Mouse (Mus musculus): ENCODE results near the gene Zfp57. TPM values are rescaled to one million over a fixed set of nuclear protein-coding genes. Genes with fewer than 3 reads are reported as not detected.
A peak's percentile ranks its signal among the peaks of the same experiment; 100 is the strongest.

Gene Zfp57
- polyA plus RNA-seq (2014; fragmentation: Nextera tagmentation; extraction: Ambion mirVana): 66.7 and 70.1 TPM in 2 replicates

DNA sequence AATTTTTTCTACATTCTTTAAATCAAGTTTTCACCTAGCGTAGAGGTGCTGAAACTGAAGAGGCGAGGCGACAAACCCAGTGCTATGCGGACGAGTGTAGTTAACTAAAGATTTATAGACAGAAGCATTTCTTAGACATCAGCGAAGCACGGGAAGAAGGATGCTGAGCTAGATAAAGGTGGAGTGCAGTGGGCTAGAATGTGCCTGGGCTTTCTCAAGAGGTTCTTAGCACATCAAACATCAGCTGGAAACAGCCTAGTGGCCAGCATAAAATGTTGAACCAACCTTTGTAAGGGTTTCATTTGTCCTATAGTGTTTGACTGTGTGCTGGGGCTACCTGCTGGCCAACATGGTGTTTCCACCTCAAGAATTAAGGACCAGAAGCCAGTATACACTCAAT lies at the start of gene Zfp57:
Gene Zfp57 (plus strand): TSS at position 301 of the 400 bp plus-strand sequence.
- H3K4me1 ChIP-seq (ENCODE audit: control insufficient read depth, insufficient read depth, low read length): no peaks in the 10 kb centered on the region
- H3K27me3 ChIP-seq (ENCODE audit: control insufficient read depth, insufficient read depth, low read length): no peaks in the 10 kb centered on the region
- no peak within 1 kb of the TSS for H3K9ac ChIP-seq (ENCODE audit: low read depth, low read length)
- H3K4me3 ChIP-seq (ENCODE audit: low read depth, low read length): no peak within 1 kb of the TSS
- peak within 1 kb of the TSS; percentile 75 for H3K4me2 ChIP-seq
- no peaks in the 10 kb centered on the region for H3K36me3 ChIP-seq (ENCODE audit: control insufficient read depth, insufficient read depth, low read length)
- WGBS (ENCODE audit: insufficient replicate concordance): 84% methylated on average over 7 of the region's 7 CpGs
- no peak within 1 kb of the TSS for H3K27ac ChIP-seq (ENCODE audit: low read depth, low read length)
- H3K9me3 ChIP-seq (replicated peaks; ENCODE audit: control insufficient read depth, low read length): no peaks in the 10 kb centered on the region
- ATAC-seq (replicated peaks; ENCODE audit: insufficient number of reproducible peaks, low FRiP score, low TSS enrichment): no peak

DNA sequence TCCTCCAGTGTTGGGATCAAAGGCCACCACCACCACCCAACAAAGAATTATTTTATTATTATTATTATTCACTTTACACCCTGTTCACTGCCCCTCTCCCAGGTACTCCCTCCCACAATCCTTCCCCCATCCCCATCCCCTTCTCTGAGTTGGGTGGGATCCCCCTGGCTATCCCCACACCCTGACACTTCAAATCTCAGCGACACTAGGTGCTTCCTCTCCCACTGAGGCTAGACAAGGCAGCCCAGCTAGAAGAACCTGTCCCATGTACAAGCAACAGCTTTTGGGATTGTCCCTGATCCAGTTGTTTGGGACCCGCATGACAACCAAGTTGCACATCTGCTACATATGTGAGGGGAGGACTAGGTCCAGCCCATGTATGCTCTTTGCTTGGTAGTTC lies 48.3 kb upstream of the Zfp57 start:
- Histone ChIP-seq H3K4me2 (no peak overlapping the region), H3K36me3 (ENCODE audit: control insufficient read depth, insufficient read depth, low read length) (peaks cover 10% of the 10 kb centered on the region), H3K9ac (ENCODE audit: low read depth, low read length) (no peak overlapping the region), H3K4me3 (ENCODE audit: low read depth, low read length) (no peak overlapping the region), H3K27ac (ENCODE audit: low read depth, low read length) (no peak overlapping the region), H3K4me1 (ENCODE audit: control insufficient read depth, insufficient read depth, low read length) (peaks cover 13% of the 10 kb centered on the region), H3K27me3 (ENCODE audit: control insufficient read depth, insufficient read depth, low read length) (0 out of 2 replicates have a peak, but pooled peaks cover 3% of the 10 kb centered on the region), H3K9me3 (replicated peaks; ENCODE audit: control insufficient read depth, low read length) (no peaks in the 10 kb centered on the region)
- 84% methylated on average over 2 of the region's 2 CpGs for WGBS (ENCODE audit: insufficient replicate concordance)
- ATAC-seq (replicated peaks; ENCODE audit: insufficient number of reproducible peaks, low FRiP score, low TSS enrichment): no peak

DNA sequence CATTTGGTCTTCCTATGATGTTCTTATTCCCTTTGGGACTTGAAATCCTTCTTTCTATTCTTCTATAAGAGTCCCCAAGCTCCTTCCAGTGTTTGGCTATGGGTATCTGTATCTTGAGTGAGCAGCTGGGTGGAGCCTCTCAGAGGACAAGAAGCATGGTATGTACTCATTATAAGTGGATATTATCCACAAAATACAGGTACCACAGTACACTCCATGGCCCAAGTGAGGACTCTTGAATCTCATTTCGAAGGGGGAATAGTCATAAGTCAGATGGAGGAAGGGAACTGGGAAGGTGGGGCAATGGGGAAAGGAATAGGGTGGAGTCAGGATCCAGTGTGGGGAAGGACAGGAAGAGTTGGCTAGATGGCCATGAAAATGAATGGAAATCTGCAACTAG lies 47.9 kb upstream of the Zfp57 start:
- Histone ChIP-seq H3K4me2 (no peak overlapping the region), H3K9me3 (replicated peaks; ENCODE audit: control insufficient read depth, low read length) (no peaks in the 10 kb centered on the region), H3K36me3 (ENCODE audit: control insufficient read depth, insufficient read depth, low read length) (peaks cover 10% of the 10 kb centered on the region), H3K4me1 (ENCODE audit: control insufficient read depth, insufficient read depth, low read length) (peaks cover 12% of the 10 kb centered on the region), H3K27ac (ENCODE audit: low read depth, low read length) (no peak overlapping the region), H3K9ac (ENCODE audit: low read depth, low read length) (no peak overlapping the region), H3K4me3 (ENCODE audit: low read depth, low read length) (no peak overlapping the region), H3K27me3 (ENCODE audit: control insufficient read depth, insufficient read depth, low read length) (0 out of 2 replicates have a peak, but pooled peaks cover under 1% of the 10 kb centered on the region)
- 79% methylated on average over 1 of the region's 1 CpGs for WGBS (ENCODE audit: insufficient replicate concordance)
- no peak for ATAC-seq (replicated peaks; ENCODE audit: insufficient number of reproducible peaks, low FRiP score, low TSS enrichment)

DNA sequence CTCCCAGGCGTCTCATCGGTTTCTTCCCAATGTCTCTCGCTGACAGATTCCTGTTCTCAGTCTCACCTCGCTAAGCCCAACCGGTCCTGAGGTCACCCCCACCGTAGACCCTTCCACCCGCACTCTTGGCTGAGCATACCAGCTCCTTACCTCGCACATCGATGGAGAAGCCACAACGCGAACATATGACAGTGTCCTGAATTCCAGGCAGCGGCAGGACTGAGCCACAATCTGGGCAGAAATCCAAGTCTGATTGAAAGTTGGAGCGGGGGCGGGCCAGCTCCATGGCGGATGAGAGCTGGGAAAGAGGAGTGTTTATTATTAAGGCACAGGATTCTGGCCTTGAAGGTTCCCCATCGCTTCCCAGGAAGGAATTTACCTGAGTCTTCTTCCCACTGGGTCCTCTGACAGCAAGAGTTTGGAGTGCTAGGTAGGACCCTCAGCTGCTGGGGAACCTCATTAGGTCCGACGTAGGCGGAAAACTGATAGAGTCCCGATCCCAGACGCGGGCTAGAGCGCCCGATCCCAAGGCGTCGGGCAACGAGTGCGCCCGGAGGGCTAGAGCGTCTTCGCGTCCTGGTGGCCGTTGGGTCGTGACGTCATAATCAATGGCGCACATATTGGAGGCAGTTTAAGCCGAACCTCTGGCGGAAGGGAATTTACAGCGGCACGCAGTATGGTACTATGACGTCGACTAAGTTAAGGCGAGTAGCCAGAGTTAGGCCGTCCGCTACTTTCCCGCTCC lies 42.8 kb upstream of the Zfp57 start, which contains the start of the genes Znrd1 and Znrd1as:
Gene Znrd1 (minus strand): TSS at position 561 of the 745 bp plus-strand sequence.
Gene Znrd1as (plus strand): TSS at position 594 of the 745 bp plus-strand sequence.
- Histone ChIP-seq H3K27ac (ENCODE audit: low read depth, low read length) (peak within 1 kb of the TSS; percentile 22), H3K9me3 (replicated peaks; ENCODE audit: control insufficient read depth, low read length) (no peaks in the 10 kb centered on the region), H3K27me3 (ENCODE audit: control insufficient read depth, insufficient read depth, low read length) (no peaks in the 10 kb centered on the region), H3K4me2 (peak within 1 kb of the TSS; percentile 90), H3K4me1 (ENCODE audit: control insufficient read depth, insufficient read depth, low read length) (peaks cover 4% of the 10 kb centered on the region), H3K4me3 (ENCODE audit: low read depth, low read length) (peak within 1 kb of the TSS; percentile 53), H3K9ac (ENCODE audit: low read depth, low read length) (peak within 1 kb of the TSS; percentile 85), H3K36me3 (ENCODE audit: control insufficient read depth, insufficient read depth, low read length) (peaks cover 4% of the 10 kb centered on the region; the same call in 1 of the 2 replicates)
- ATAC-seq (replicated peaks; ENCODE audit: insufficient number of reproducible peaks, low FRiP score, low TSS enrichment): peak; percentile 98
- WGBS (ENCODE audit: insufficient replicate concordance): under 1% methylated on average over 46 of the region's 46 CpGs

DNA sequence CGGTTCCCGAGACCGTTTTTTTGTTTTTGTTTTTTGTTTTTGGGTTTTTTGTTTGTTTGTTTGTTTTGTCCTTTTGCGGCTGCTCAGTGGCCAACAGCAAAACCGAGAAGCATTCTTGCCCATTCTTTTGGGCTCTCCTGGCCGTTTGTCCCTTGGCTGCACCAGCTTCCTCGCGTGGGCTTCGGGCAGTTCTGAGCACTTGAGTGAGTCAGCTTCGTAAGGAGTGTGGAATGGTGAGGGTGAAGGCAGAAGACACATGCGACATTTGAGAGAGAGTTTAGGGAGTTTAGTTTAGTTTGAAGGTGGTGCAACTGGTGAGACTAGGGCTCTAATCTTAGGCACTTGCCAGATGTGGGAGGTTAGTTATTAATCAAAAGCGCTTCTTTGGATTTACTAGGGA lies 42.1 kb upstream of the Zfp57 start:
- Histone ChIP-seq H3K4me1 (ENCODE audit: control insufficient read depth, insufficient read depth, low read length) (peaks cover 4% of the 10 kb centered on the region), H3K4me2 (peak overlapping the region; percentile 90), H3K27ac (ENCODE audit: low read depth, low read length) (no peak overlapping the region), H3K9me3 (replicated peaks; ENCODE audit: control insufficient read depth, low read length) (no peaks in the 10 kb centered on the region), H3K9ac (ENCODE audit: low read depth, low read length) (peak overlapping the region; percentile 85), H3K4me3 (ENCODE audit: low read depth, low read length) (peak overlapping the region; percentile 53), H3K36me3 (ENCODE audit: control insufficient read depth, insufficient read depth, low read length) (peaks cover 4% of the 10 kb centered on the region; the same call in 1 of the 2 replicates), H3K27me3 (ENCODE audit: control insufficient read depth, insufficient read depth, low read length) (no peaks in the 10 kb centered on the region)
- no peak for ATAC-seq (replicated peaks; ENCODE audit: insufficient number of reproducible peaks, low FRiP score, low TSS enrichment)
- WGBS (ENCODE audit: insufficient replicate concordance): 11% methylated on average over 12 of the region's 12 CpGs

- Histone ChIP-seq H3K36me3 (ENCODE audit: control insufficient read depth, insufficient read depth, low read length) (peaks cover 3% of the 10 kb centered on the region; the same call in 1 of the 2 replicates), H3K27ac (ENCODE audit: low read depth, low read length) (no peak overlapping the region), H3K9ac (ENCODE audit: low read depth, low read length) (no peak overlapping the region), H3K9me3 (replicated peaks; ENCODE audit: control insufficient read depth, low read length) (no peaks in the 10 kb centered on the region), H3K4me2 (no peak overlapping the region), H3K4me1 (ENCODE audit: control insufficient read depth, insufficient read depth, low read length) (peaks cover 4% of the 10 kb centered on the region), H3K27me3 (ENCODE audit: control insufficient read depth, insufficient read depth, low read length) (no peaks in the 10 kb centered on the region), H3K4me3 (ENCODE audit: low read depth, low read length) (no peak overlapping the region)
- 57% methylated on average over 1 of the region's 1 CpGs for WGBS (ENCODE audit: insufficient replicate concordance)
- no peak for ATAC-seq (replicated peaks; ENCODE audit: insufficient number of reproducible peaks, low FRiP score, low TSS enrichment)
Observed at GRCm38 (mm10) chr17:36961125-36961524, 39.8 kb upstream of the Zfp57 start.

GRCm38 (mm10) chr17:36966875-36967274 lies 34.1 kb upstream of the Zfp57 start:
- Histone ChIP-seq H3K27ac (ENCODE audit: low read depth, low read length) (no peak overlapping the region), H3K4me3 (ENCODE audit: low read depth, low read length) (no peak overlapping the region), H3K4me1 (ENCODE audit: control insufficient read depth, insufficient read depth, low read length) (no peaks in the 10 kb centered on the region), H3K27me3 (ENCODE audit: control insufficient read depth, insufficient read depth, low read length) (no peaks in the 10 kb centered on the region), H3K9ac (ENCODE audit: low read depth, low read length) (no peak overlapping the region), H3K36me3 (ENCODE audit: control insufficient read depth, insufficient read depth, low read length) (no peaks in the 10 kb centered on the region), H3K9me3 (replicated peaks; ENCODE audit: control insufficient read depth, low read length) (no peaks in the 10 kb centered on the region), H3K4me2 (no peak overlapping the region)
- ATAC-seq (replicated peaks; ENCODE audit: insufficient number of reproducible peaks, low FRiP score, low TSS enrichment): no peak
- 76% methylated on average over 1 of the region's 1 CpGs for WGBS (ENCODE audit: insufficient replicate concordance)

DNA sequence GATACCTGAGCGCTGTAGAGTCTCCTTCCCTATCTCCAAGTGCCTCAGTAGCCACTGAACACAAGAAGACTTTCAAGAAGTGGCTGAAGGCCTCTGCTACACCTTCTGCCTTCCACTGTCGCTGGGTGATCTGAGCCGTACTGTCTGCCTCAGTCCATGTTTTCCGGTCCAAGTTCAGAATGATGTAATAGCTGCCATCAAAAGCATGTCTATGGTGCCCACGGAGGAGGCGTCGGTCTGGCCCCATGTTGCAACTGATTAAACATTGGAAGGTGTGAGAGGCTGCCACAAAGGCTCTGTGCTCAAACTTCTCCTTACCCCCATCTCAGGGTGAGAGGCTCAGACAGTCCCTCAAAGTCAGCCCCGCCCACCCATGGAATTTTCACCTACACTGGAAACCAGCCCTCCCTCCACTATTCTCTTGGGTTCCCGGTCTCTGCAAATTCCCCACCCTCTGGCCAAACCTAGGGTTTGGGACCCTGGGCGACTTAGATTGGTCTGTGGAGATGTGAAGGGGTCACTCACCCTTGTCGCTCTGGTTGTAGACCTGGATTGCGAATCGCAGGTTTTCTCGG lies 30.6 kb upstream of the Zfp57 start:
- Histone ChIP-seq H3K9me3 (replicated peaks; ENCODE audit: control insufficient read depth, low read length) (no peaks in the 10 kb centered on the region), H3K9ac (ENCODE audit: low read depth, low read length) (no peak overlapping the region), H3K27ac (ENCODE audit: low read depth, low read length) (no peak overlapping the region), H3K27me3 (ENCODE audit: control insufficient read depth, insufficient read depth, low read length) (no peaks in the 10 kb centered on the region), H3K4me1 (ENCODE audit: control insufficient read depth, insufficient read depth, low read length) (no peaks in the 10 kb centered on the region), H3K4me2 (no peak overlapping the region), H3K4me3 (ENCODE audit: low read depth, low read length) (no peak overlapping the region), H3K36me3 (ENCODE audit: control insufficient read depth, insufficient read depth, low read length) (no peaks in the 10 kb centered on the region)
- 76% methylated on average over 14 of the region's 14 CpGs for WGBS (ENCODE audit: insufficient replicate concordance)
- ATAC-seq (replicated peaks; ENCODE audit: insufficient number of reproducible peaks, low FRiP score, low TSS enrichment): no peak

All from heart, embryonic 11.5 days (tissue).